Mouse (Mus musculus) bone marrow, adult 2 months (tissue): ENCODE results near the gene Tm4sf19.

Source experiments
- CTCF ChIP-seq: fragments of 200-500 bp; IDR thresholded peaks from 2 replicates; pipeline ENCODE4 v1.5.1; 2011; ENCODE audit warnings: low read length, control low read depth; ENCODE audit not compliant: control insufficient read depth, insufficient read depth
- POLR2A ChIP-seq: fragments of 200-500 bp; IDR thresholded peaks from 2 replicates; pipeline ENCODE4 v1.6.1; 2011; ENCODE audit warnings: low read depth, mild to moderate bottlenecking, control low read depth, low read length, borderline replicate concordance; ENCODE audit not compliant: control insufficient read depth

DNA sequence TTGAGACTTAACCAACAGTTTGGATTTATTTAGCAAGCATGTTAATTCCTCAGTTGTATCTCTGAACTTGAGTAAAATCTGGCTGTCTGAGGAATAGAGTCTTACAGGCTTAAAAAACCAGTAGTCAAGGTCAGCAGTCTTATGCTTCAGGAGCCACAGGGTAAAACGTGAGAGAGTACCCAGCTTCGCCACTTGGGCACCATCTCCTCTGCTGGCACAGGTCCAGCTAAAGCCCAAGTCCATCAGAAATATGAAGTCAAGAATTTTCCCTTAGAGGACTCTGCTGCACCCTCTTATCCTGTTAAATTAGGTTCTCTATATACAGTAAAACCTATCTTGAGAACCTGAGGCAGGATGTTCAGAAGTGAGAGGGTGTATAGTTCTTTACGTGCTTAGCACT is 13.5 kb upstream of the Tm4sf19 start:
- TF ChIP-seq CTCF (no peak), POLR2A (no peak)
